21 mouse cellular contexts compared by ENCODE assay signal in the genomic region with DNA sequence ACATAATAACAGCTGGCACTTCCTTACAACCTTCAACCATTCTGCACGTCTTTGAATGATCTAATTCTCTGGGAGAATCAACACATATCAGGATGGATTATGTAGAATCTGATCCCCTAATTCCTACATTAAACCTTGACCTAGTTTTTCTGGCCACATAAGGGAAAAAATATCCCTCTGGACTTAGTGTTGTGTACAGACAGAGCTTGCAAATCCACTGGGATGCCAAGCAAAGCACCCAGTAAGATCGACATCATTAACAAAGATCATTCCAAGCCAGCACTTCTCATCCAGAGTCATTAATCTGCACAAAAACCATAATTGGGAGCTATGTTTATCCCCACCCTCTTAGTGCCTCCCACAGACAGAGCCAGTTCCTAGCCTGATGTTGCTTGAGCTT.
"Had no signal": no experiment of that assay in that cellular context is flagged by ENCODE, and none has a peak within 500 bp of the region (broad histone marks: within the 10 kb centered on the region; RNA-seq: fewer than 3 reads in every experiment).

No protein-coding gene starts in this region.

- DNase-seq: gastrocnemius, postnatal 14 days; gastrocnemius, postnatal 36 days; heart, adult 18-20 months; heart, postnatal 10 days; heart, postnatal 36 days; kidney, adult 11 months; kidney, postnatal 14 days; kidney, postnatal 36 days; layer of hippocampus, adult 9-11 months; layer of hippocampus, postnatal 36 days; left cerebral cortex, postnatal 4 days had no signal

- H3K27ac ChIP-seq: heart, embryonic 10.5 days; hindbrain, embryonic 13.5 days; hindbrain, embryonic 15.5 days; hindbrain, postnatal 0 days; kidney, embryonic 15.5 days; kidney, postnatal 0 days; limb, embryonic 13.5 days; limb, embryonic 15.5 days had no signal

- H3K9ac ChIP-seq: heart, embryonic 12.5 days; hindbrain, embryonic 13.5 days; hindbrain, embryonic 15.5 days; kidney, embryonic 15.5 days; limb, embryonic 13.5 days; limb, embryonic 15.5 days had no signal

- H3K4me2 ChIP-seq: heart, embryonic 12.5 days; hindbrain, embryonic 13.5 days; hindbrain, embryonic 15.5 days; kidney, embryonic 15.5 days; limb, embryonic 13.5 days; limb, embryonic 15.5 days had no signal

- H3K27me3 ChIP-seq: heart, embryonic 12.5 days; hindbrain, embryonic 13.5 days; hindbrain, embryonic 15.5 days; kidney, embryonic 15.5 days; limb, embryonic 13.5 days; limb, embryonic 15.5 days had no signal

- H3K4me1 ChIP-seq: heart, embryonic 10.5 days; heart, embryonic 12.5 days; hindbrain, embryonic 13.5 days; hindbrain, embryonic 15.5 days; kidney, embryonic 15.5 days; limb, embryonic 13.5 days; limb, embryonic 15.5 days had no signal

- H3K4me3 ChIP-seq: heart, embryonic 10.5 days; heart, embryonic 12.5 days; hindbrain, embryonic 13.5 days; hindbrain, embryonic 15.5 days; kidney, embryonic 15.5 days; limb, embryonic 13.5 days; limb, embryonic 15.5 days had no signal

- H3K36me3 ChIP-seq: heart, embryonic 10.5 days; heart, embryonic 12.5 days; hindbrain, embryonic 13.5 days; hindbrain, embryonic 15.5 days; kidney, embryonic 15.5 days; limb, embryonic 13.5 days; limb, embryonic 15.5 days had no signal

- H3K9me3 ChIP-seq: heart, embryonic 10.5 days; heart, embryonic 12.5 days; hindbrain, embryonic 13.5 days; hindbrain, embryonic 15.5 days; kidney, embryonic 15.5 days; limb, embryonic 13.5 days; limb, embryonic 15.5 days had no signal

- ATAC-seq: hindbrain, postnatal 0 days; intestine, embryonic 16.5 days had no signal
